Mouse (Mus musculus): ENCODE data around the gene Sspn. TPM values are rescaled to one million over a fixed set of nuclear protein-coding genes. Genes with fewer than 3 reads are reported as not detected.

The Sspn gene
- total RNA-seq, 2 experiments from 2014 or later = 3.9 to 4.1 TPM

GRCm38 (mm10) chr6:145968821-145969220 lies 37.4 kb downstream of the Sspn start:
- intact Hi-C loops (cut with DNase I) = no loop called here

GRCm38 (mm10) chr6:145969572-145969971 lies 38.1 kb downstream of the Sspn start:
- intact Hi-C loops (cut with DNase I) = no loop called here
- DNase-seq (ENCODE audit: low spot score in 2 of 2) = no peak

More at GRCm38 (mm10) chr6:145968821-145969220, 37.4 kb downstream of the Sspn start:
- DNase-seq (ENCODE audit: low spot score in 2 of 2) = no peak

DNA sequence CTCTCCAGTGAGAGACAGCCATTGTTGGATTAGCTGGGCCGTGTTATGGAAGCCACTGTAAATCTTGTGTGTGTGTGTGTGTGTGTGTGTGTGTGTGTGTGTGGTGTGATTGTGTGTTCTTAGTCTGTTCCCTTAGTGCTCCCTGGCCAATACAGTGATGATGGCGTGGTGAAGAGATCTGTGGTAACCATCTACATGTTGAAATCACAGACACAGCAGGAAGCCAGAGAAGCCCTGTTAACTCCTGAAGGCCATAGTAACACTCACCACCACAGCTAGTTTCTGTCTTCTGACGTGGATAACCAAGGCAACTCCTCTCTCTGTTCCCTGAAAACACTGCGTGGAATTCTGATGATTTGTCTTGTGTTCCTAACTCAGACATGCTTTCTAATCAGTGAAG lies 40.7 kb downstream of the Sspn start:
- intact Hi-C loops (cut with DNase I) = no loop called here

GRCm38 (mm10) chr6:145972836-145973235 lies 41.4 kb downstream of the Sspn start:
- intact Hi-C loops (cut with DNase I) = no loop called here
- DNase-seq (ENCODE audit: low spot score in 2 of 2) = no peak

More for the DNA sequence above, 40.7 kb downstream of the Sspn start:
- DNase-seq (ENCODE audit: low spot score in 2 of 2) = no peak

DNA sequence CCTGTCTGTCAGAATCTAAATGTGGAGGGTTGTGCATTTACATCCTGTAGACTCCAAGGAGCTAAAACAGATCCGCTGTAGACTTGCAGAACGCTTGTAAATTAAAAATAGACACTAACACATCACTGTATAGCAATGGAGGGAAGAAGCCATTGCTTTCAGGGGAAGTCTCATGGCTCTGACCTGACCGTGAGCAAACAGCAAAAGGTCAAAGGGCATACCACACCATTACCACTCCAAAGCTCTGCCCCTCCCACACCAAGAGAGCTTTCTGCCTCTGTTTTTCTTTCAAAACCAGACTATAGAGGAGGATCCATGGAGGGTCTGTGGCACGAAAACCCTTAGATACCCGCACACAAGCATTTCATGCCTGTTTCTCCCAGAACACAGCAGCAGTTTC lies 41.9 kb downstream of the Sspn start:
- DNase-seq (ENCODE audit: low spot score in 2 of 2) = peak in 1 of 2 experiments; percentile 31
- intact Hi-C loops (cut with DNase I) = no loop called here

GRCm38 (mm10) chr6:145974766-145975165 lies 43.3 kb downstream of the Sspn start:
- intact Hi-C loops (cut with DNase I) = no loop called here
- no peak for DNase-seq (ENCODE audit: low spot score in 2 of 2)

- DNase-seq (ENCODE audit: low spot score in 2 of 2) = no peak
- intact Hi-C loops (cut with DNase I) = no loop called here
Measured at GRCm38 (mm10) chr6:145977344-145977743, 45.9 kb downstream of the Sspn start.

GRCm38 (mm10) chr6:145977771-145978450 lies 46.5 kb downstream of the Sspn start:
- DNase-seq (ENCODE audit: low spot score in 2 of 2) = peak in 1 of 2 experiments; percentile 43

GRCm38 (mm10) chr6:145981074-145981473 lies 49.6 kb downstream of the Sspn start:
- intact Hi-C loops (cut with DNase I) = no loop called here
- DNase-seq (ENCODE audit: low spot score in 2 of 2) = no peak

More at GRCm38 (mm10) chr6:145977771-145978450, 46.5 kb downstream of the Sspn start:
- intact Hi-C loops (cut with DNase I) = no loop called here

- intact Hi-C loops (cut with DNase I) = no loop called here
- no peak for DNase-seq (ENCODE audit: low spot score in 2 of 2)
Measured at GRCm38 (mm10) chr6:145982335-145982734, 50.9 kb downstream of the Sspn start.

- intact Hi-C loops (cut with DNase I) = no loop called here
- DNase-seq (ENCODE audit: low spot score in 2 of 2) = no peak
Measured at GRCm38 (mm10) chr6:145990578-145990977, 59.1 kb downstream of the Sspn start.

- intact Hi-C loops (cut with DNase I) = no loop called here
- no peak for DNase-seq (ENCODE audit: low spot score in 2 of 2)
Measured at GRCm38 (mm10) chr6:145992526-145992925, 61.1 kb downstream of the Sspn start.

- no peak for DNase-seq (ENCODE audit: low spot score in 2 of 2)
Measured at GRCm38 (mm10) chr6:145992985-145993384, 61.5 kb downstream of the Sspn start.

GRCm38 (mm10) chr6:145998314-145999007 lies 67.0 kb downstream of the Sspn start:
- peak; percentile 76 to 91 for DNase-seq (ENCODE audit: low spot score in 2 of 2)
- intact Hi-C loops (cut with DNase I) = no loop called here

More at GRCm38 (mm10) chr6:145992985-145993384, 61.5 kb downstream of the Sspn start:
- intact Hi-C loops (cut with DNase I) = no loop called here

DNA sequence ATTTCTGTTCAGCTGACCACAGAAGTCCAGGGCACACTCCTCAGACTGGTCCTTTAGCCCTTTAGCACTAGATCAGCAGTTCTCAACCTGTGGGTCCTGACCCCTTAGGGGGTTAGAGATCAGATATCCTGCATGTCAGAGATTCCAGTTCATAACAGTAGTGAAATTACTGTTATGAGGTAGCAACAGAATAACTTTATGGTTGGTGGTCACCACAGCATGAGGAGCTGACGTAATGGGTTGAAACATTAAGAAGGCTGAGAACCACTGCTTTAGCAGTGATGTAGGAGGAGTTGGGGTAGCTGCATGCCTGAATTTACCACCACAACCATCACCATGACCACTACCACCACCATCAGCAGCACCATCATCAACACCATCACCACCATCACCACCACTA lies 69.3 kb downstream of the Sspn start:
- intact Hi-C loops (cut with DNase I) = no loop called here
- no peak for DNase-seq (ENCODE audit: low spot score in 2 of 2)

- no peak for DNase-seq (ENCODE audit: low spot score in 2 of 2)
Measured at GRCm38 (mm10) chr6:146001396-146002191, 70.2 kb downstream of the Sspn start.

DNA sequence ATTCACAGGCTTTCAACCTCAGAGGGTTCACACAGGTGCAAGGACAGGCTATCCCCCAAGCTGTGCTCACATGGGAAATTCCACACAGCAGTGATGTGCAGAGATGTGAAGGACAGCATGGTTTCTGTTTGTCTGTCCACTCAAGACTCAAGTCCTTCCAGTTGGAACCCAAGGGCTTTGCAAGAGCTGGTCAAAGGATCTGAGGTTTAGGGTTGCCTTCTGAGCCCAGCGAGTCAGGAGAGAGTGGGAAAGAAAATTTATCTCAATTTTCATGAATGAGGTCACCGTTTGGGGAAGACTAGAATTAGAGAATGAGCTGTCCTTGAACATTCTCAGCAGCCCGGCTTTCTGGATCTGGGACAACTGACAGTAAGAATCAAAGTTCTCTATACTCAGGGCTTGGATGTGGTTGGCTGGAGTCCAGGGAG lies 72.7 kb downstream of the Sspn start:
- DNase-seq (ENCODE audit: low spot score in 2 of 2) = no peak

More at GRCm38 (mm10) chr6:146001396-146002191, 70.2 kb downstream of the Sspn start:
- intact Hi-C loops (cut with DNase I) = no loop called here

GRCm38 (mm10) chr6:146005129-146005886 lies 73.9 kb downstream of the Sspn start:
- intact Hi-C loops (cut with DNase I) = no loop called here
- DNase-seq (ENCODE audit: low spot score in 2 of 2) = no peak

More for the DNA sequence above, 72.7 kb downstream of the Sspn start:
- intact Hi-C loops (cut with DNase I) = no loop called here

GRCm38 (mm10) chr6:146005935-146006564 lies 74.6 kb downstream of the Sspn start:
- DNase-seq (ENCODE audit: low spot score in 2 of 2) = no peak
- intact Hi-C loops (cut with DNase I) = no loop called here

Data from left cerebral cortex, postnatal 25 days (tissue).